Mouse (Mus musculus): Measurements from ENCODE around the gene Kpna6. TPM values are rescaled to one million over a fixed set of nuclear protein-coding genes. Genes with fewer than 3 reads are reported as not detected.

The Kpna6 gene
- total RNA-seq, 4 experiments from 2014 or later = 79.9 to 108 (median 103) TPM

- DNase-seq = no peak
These were observed 27.4 kb downstream of the Kpna6 start for GRCm38 (mm10) chr4:129645204-129645603.

GRCm38 (mm10) chr4:129641756-129642155 lies 30.8 kb downstream of the Kpna6 start:
- no peak for DNase-seq

- DNase-seq = peak; percentile 96
These were observed 31.7 kb downstream of the Kpna6 start, which contains the start of gene Txlna for GRCm38 (mm10) chr4:129640638-129641467. TSS of gene Txlna (minus strand) at chr4:129641065.

- no peak for DNase-seq
These were observed 32.4 kb downstream of the Kpna6 start for GRCm38 (mm10) chr4:129640101-129640637.

DNA sequence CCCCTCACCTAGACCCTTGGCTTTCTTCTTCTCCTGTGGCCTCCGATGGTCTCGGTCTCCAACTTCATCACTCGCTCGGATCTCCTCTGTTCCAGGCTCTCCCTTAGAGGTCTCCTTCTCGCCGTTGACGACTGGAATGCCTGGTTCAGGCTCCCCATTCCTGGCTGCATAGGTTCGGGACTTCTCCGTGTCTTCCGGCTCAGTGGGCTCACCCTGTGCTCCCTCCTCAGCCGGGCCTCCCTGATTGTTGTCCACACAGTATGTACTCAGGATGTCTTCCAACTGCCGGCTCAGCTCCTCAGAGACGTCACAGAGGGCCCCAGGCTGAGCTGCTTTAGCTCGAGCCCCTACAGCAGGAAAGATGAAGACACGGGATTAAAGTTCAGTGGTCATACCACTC lies 33.3 kb downstream of the Kpna6 start:
- DNase-seq = no peak

DNA sequence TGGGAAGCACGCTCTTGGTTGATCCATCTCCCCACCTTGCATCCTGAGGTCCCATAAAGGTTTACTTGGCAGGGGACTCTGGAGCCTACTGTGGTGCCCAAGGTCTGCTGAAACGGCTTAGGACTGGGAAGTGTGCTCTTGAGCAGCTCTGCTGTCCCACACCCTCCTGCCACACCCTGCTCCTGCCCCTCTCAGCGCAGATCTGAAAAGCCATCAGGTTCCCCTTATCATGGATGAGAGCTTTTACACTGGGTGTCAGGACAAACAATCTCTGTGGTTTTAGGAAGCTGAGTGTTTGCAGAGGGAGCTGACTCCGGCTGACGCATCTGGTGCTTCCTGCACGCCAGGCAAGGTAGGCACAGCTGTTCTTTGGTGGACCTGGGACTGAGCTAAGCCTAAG lies 38.7 kb downstream of the Kpna6 start:
- no peak for DNase-seq

DNA sequence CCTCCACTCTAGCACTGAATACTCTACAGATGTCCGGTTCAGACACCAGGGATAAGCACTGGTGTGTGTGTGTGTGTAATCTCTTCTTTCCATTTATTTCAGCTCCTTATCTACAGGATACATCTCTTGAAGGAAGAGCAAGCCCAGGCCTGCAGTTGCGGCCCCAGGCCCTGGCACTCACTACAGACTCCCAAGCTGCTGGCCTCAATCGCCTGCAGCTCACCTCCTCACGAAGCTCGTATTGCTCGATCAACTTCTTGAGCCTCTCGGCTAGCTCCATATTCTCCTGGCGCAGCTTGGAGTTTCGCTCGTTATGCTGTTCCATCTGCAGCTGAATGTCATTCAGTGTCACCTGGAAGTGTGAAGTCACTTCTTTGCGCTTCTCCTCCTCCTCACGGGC lies 40.7 kb downstream of the Kpna6 start:
- DNase-seq = no peak

DNA sequence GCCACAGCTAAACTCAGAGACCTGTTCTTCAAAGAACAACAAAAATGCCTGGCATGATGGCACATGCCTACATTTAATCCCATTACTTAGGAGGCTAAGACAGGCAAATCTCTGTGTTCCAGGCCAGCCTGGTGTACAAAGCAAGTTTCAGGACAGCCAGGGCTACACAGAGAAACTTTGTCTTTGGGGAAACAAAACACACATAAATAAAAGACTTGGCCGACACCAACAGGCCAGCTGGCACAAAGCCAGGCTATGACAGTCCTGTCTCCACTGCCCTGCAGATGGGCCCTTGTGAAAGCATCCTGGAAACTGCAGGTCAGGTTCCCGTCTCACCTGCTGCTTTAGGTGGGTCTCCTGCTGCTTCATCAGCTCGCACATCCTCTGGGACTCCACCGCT lies 41.6 kb downstream of the Kpna6 start:
- no peak for DNase-seq

GRCm38 (mm10) chr4:129626035-129626434 lies 46.5 kb downstream of the Kpna6 start:
- DNase-seq = no peak

DNA sequence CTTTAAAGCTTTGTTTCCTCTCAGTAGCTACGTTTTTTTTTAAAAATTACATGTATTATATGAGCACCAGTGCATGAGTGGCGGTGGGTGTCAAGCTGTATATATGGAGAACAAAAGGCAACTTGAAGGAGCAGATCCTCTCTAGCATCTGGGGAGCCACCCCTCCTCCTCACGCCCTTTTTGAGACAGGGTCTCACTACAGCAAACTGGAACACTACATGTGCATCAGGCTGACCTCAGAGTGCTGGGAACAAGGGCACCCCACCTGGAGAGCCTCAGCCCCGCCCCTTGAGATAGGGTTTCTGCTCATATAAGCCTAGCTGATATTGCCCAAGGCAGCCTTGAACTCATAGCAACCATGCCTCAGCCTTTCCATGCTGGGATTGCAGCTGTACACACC lies 47.1 kb downstream of the Kpna6 start:
- DNase-seq = no peak

- DNase-seq = no peak
These were observed 47.6 kb downstream of the Kpna6 start for GRCm38 (mm10) chr4:129625029-129625370.

DNA sequence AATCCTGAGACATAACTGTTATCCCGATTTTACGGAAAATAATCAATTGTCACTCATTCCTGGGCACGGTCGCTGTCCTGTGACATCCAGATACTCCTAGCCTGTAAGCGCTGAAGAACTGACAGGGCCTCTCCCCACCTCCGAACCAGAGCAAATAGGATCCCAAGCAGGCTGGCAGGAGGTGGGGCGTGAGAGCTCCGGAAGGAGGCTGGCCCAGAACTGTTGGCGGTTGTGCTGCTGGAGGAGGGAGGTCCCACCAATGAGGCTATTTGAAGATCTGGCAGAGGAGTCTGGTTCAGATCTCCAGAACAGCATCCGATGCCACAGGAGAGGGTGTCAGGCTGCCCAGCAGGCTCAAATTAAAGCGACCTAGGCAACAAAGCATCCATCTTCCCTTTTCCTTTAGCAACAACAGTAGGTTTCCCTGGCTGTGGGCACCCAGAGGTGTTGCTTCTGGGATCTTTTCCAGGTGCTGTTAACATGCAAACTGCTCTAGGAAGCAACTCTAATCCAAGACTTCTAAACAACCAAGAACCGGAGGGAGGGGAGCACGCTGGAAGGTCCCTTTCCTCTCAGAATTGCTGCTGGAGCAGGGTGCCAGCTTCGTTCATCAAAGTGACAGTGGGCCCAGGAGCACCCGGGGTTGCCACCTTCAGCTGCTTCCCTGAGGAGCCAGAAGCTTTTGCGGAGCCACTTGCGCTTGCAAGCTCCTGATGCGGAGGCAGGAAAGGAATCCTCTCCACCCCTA lies 48.1 kb downstream of the Kpna6 start:
- peak; percentile 87 for DNase-seq

GRCm38 (mm10) chr4:129623681-129624091 lies 48.9 kb downstream of the Kpna6 start, which contains the start of gene Ccdc28b:
TSS of gene Ccdc28b (minus strand) at chr4:129623947.
- no peak for DNase-seq

- no peak for DNase-seq
These were observed 49.6 kb downstream of the Kpna6 start for GRCm38 (mm10) chr4:129622803-129623535.

GRCm38 (mm10) chr4:129622120-129622802 lies 50.3 kb downstream of the Kpna6 start:
- DNase-seq = no peak

- DNase-seq = no peak
These were observed 51.2 kb downstream of the Kpna6 start for GRCm38 (mm10) chr4:129621283-129621841.

DNA sequence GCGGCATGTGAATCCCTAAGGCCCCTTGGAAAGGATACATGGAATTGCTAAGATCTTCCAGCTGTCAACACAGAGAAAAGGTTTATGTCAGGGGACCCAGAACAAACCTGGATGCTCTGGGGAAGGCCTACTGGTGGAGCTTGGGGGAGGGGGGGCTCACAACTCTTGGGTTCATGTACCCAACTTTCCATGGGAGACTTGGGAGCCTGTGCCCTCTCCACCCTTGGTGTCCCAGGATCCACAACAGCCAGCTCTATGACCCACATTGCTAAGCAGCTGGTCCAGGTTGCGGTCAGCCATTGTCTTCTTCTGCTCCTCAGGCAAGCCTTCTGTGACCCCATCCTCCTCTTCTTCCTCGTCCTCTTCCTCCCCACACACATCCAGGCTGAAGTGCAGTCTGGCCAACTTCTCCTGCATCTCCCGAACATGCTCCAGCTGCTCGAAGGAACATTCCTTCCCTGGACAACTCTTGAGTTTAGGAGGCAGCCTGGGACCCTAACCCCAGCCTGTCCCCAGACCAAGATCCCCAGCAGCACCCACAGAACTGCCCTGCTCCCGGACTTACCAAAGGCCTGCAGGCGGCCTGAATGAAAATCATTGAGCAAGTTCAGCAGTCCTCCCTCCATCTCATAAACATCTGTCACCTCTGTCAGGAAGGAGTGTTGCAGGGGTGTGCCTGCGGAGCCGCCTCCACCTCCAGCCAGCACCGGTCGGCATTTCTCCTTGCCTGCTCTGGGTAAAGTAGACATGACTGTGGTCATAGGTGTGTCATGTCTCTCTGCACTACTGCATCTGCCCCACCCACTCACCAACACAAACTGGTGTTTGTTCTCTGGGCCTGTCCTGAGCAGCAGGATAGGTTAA lies 51.9 kb downstream of the Kpna6 start:
- no peak for DNase-seq

DNA sequence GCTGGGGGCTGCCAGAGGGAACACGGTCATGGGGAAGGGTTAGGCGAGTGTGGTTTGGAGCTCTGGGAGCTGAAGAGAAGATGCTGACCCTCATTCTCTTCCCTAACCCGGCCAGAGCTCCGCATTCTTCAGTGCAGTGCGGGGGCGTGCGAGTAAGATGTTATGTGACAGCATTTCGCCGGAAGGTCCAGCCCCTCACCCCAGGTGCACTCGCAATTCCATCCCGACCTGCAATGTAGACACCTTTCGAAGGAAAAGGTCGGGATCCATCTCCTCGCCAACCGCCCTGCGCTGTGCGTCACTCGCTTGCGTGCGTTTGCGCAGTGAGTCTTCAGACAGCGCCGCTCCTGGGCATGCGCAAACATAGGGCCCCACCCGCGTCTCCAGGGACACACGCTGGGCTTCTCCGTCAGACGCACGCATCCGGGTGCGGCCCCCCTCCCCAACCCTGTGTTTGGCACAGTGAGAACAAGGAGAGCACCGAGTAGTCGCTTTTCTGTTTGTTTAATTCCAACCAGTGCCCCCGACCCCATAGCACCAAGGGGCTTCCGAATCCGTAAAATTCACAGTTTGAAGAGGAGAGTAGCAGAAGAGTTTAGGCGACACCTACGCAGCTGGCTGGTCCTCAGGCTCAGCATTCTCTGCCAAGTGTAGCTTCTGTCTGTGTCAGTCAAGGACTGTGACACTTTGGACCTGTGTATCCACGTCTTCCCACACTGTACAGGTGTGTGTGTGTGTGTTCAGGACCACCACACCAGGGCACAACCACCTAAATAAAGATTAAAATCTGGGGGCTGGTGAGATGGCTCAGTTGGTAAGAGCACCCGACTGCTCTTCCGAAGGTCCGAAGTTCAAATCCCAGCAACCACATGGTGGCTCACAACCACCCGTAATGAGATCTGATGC lies 53.5 kb downstream of the Kpna6 start, which contains the start of gene Iqcc:
TSS of gene Iqcc (minus strand) at position 314 of the 906 bp plus-strand sequence.
- DNase-seq = peak; percentile 95

DNA sequence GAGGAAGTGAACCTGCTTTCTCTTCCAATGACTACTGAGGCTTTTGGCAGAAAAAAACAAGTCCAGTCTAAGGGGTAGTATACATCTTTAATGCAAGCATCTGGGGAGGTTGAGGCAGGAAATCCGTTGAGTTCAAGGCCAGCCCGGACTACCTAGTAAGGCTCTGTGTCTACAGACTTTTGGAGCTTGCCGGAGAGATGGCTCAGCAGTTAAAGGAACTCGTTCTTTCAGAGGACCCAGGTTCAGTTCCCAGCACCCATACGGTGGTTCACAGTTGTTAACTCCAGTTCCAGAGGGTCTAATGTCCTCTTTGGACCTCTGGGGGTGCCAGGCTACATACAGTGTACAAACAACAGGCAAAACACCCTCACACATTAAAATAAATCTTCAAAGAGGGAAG lies 54.5 kb downstream of the Kpna6 start:
- DNase-seq = no peak
